Comparison of ENCODE assay signal across 19 mouse cellular contexts in the genomic region with DNA sequence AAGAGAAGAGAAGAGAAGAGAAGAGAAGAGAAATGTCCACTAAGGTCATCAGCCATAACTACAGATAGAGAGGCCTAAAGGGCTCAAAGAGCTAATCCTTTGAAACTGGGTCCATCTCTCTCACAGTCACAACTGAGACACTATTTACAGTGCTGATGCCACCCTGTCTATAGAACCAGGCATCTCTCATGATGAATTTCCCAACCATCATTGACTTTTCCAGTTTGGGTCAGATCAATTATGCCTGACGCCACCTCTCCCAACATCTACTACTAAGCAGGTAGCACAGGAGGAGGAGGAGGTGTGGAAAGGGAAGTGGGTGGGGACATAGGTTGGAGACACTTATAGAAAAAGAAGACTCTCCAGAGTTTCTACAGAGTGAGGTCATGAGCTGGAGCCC. TPM values are rescaled to one million over a fixed set of nuclear protein-coding genes. Genes with fewer than 3 reads are reported as not detected.
A peak's percentile ranks its signal among the peaks of the same experiment; 100 is the strongest.
DNase-seq lines count a peak whose midpoint lies in the region; ATAC-seq and TF ChIP-seq lines count a peak whose summit lies in the region.
"Had no signal": no experiment of that assay in that cellular context is flagged by ENCODE, and none has a peak within 500 bp of the region (broad histone marks: within the 10 kb centered on the region; RNA-seq: fewer than 3 reads in every experiment).

No protein-coding gene starts in this region.

- peak overlapping the region; percentile 72 to 78 for H3K27ac ChIP-seq in heart, embryonic 14.5 days (replicated peaks in 1 of 2; ENCODE audit: control insufficient read depth in 1 of 2, insufficient read depth in 1 of 2, low read depth in 2 of 2, low read length in 2 of 2)
- H3K27ac ChIP-seq in liver, adult 2 months (replicated peaks; ENCODE audit: insufficient read depth, low read depth, low read length): peak overlapping the region; percentile 96
- no peak overlapping the region for H3K27ac ChIP-seq in liver, embryonic 12.5 days
- H3K27ac ChIP-seq in liver, postnatal 0 days (ENCODE audit: low read depth): peak overlapping the region; percentile 75
- peak overlapping the region; percentile 75 for H3K27ac ChIP-seq in stomach, postnatal 0 days (replicated peaks)
- H3K27ac ChIP-seq: forebrain, embryonic 15.5 days; hindbrain, embryonic 15.5 days; limb, embryonic 10.5 days; liver, embryonic 14.5 days; midbrain, embryonic 15.5 days; neural tube, embryonic 15.5 days had no signal

- H3K4me3 ChIP-seq in heart, embryonic 14.5 days (ENCODE audit: control insufficient read depth in 1 of 2, insufficient read depth in 1 of 2, low read depth in 1 of 2, low read length in 2 of 2): no peak overlapping the region
- H3K4me3 ChIP-seq in liver, adult 2 months (ENCODE audit: insufficient read depth, low read depth, low read length): no peak overlapping the region; the same call in 1 of the 2 replicates
- H3K4me3 ChIP-seq in liver, embryonic 12.5 days: no peak overlapping the region
- no peak overlapping the region for H3K4me3 ChIP-seq in liver, postnatal 0 days (ENCODE audit: low read depth, low read length)
- H3K4me3 ChIP-seq in stomach, postnatal 0 days (ENCODE audit: low read depth, low read length): no peak overlapping the region
- H3K4me3 ChIP-seq: forebrain, embryonic 15.5 days; heart, embryonic 10.5 days; hindbrain, embryonic 15.5 days; limb, embryonic 10.5 days; midbrain, embryonic 15.5 days; neural tube, embryonic 15.5 days had no signal

- TF ChIP-seq EP300 in liver, postnatal 0 days (IDR thresholded peaks at IDR 0.05; ENCODE audit: low read depth): peak; percentile 56; the same call in 1 of the 2 replicates
- no peak for TF ChIP-seq EP300 in stomach, postnatal 0 days (optimal IDR thresholded peaks at IDR 0.05)

- peaks cover 17% of the 10 kb centered on the region for H3K79me2 ChIP-seq in liver, adult 2 months (ENCODE audit: control insufficient read depth, insufficient read depth, low read length)

- no peak for DNase-seq in heart, adult 11 months
- no peak for DNase-seq in liver, adult 2 months (ENCODE audit: extremely low read depth, low read depth, low spot score)
- no peak for DNase-seq in liver, postnatal 0 days
- DNase-seq in stomach, postnatal 0 days (ENCODE audit: low spot score): no peak
- no peak for DNase-seq in layer of hippocampus, adult 9-10 months (ENCODE audit: low spot score)
- DNase-seq: cerebellum, adult 2 months; cerebellum, postnatal 36 days; layer of hippocampus, adult 9-11 months; right cerebral cortex, postnatal 14 days; thymus, adult 2 months had no signal

- H3K9ac ChIP-seq in heart, embryonic 14.5 days (ENCODE audit: low read length): no peak overlapping the region
- peak overlapping the region; percentile 51 for H3K9ac ChIP-seq in liver, adult 2 months (ENCODE audit: low read depth, low read length)
- no peak overlapping the region for H3K9ac ChIP-seq in liver, embryonic 12.5 days
- H3K9ac ChIP-seq in liver, postnatal 0 days (replicated peaks): no peak overlapping the region
- H3K9ac ChIP-seq in stomach, postnatal 0 days (ENCODE audit: low read length): no peak overlapping the region
- H3K9ac ChIP-seq: forebrain, embryonic 15.5 days; hindbrain, embryonic 15.5 days; liver, embryonic 14.5 days; midbrain, embryonic 15.5 days; neural tube, embryonic 15.5 days had no signal

- H3K4me1 ChIP-seq in heart, embryonic 14.5 days (ENCODE audit: control insufficient read depth in 2 of 2, insufficient read depth in 2 of 2, low read length in 2 of 2): peaks cover 13 to 23% of the 10 kb centered on the region in 2 experiments
- peaks cover 54% of the 10 kb centered on the region for H3K4me1 ChIP-seq in liver, adult 2 months (ENCODE audit: control insufficient read depth, insufficient read depth, low read length)
- H3K4me1 ChIP-seq in liver, embryonic 12.5 days: peaks cover 4% of the 10 kb centered on the region
- H3K4me1 ChIP-seq in liver, postnatal 0 days (ENCODE audit: insufficient read depth): peaks cover 24% of the 10 kb centered on the region
- H3K4me1 ChIP-seq in stomach, postnatal 0 days (replicated peaks; ENCODE audit: control insufficient read depth, insufficient read depth): peaks cover 15% of the 10 kb centered on the region
- H3K4me1 ChIP-seq: hindbrain, embryonic 15.5 days; neural tube, embryonic 15.5 days had no signal

- no peak overlapping the region for H3K4me2 ChIP-seq in heart, embryonic 14.5 days (ENCODE audit: low read length)
- no peak overlapping the region for H3K4me2 ChIP-seq in liver, embryonic 12.5 days
- no peak overlapping the region for H3K4me2 ChIP-seq in liver, postnatal 0 days (ENCODE audit: low read depth, low read length)
- no peak overlapping the region for H3K4me2 ChIP-seq in stomach, postnatal 0 days (replicated peaks; ENCODE audit: low read depth)
- H3K4me2 ChIP-seq: forebrain, embryonic 15.5 days; hindbrain, embryonic 15.5 days; midbrain, embryonic 15.5 days; neural tube, embryonic 15.5 days had no signal

- H3K27me3 ChIP-seq in heart, embryonic 14.5 days (ENCODE audit: control insufficient read depth, insufficient read depth, low read length): no peaks in the 10 kb centered on the region
- H3K27me3 ChIP-seq in liver, adult 2 months (ENCODE audit: control insufficient read depth, insufficient read depth, low read length): no peaks in the 10 kb centered on the region
- H3K27me3 ChIP-seq in liver, embryonic 12.5 days (replicated peaks): no peaks in the 10 kb centered on the region; the same call in 1 of the 2 replicates
- no peaks in the 10 kb centered on the region for H3K27me3 ChIP-seq in liver, postnatal 0 days (ENCODE audit: insufficient read depth, low read length)
- H3K27me3 ChIP-seq in stomach, postnatal 0 days (ENCODE audit: control insufficient read depth, insufficient read depth, low read length): no peaks in the 10 kb centered on the region
- H3K27me3 ChIP-seq: forebrain, embryonic 15.5 days; hindbrain, embryonic 15.5 days; midbrain, embryonic 15.5 days; neural tube, embryonic 15.5 days had no signal

- no peak for TF ChIP-seq POLR2A in liver, adult 2 months (IDR thresholded peaks at IDR 0.05; ENCODE audit: extremely low read depth, insufficient read depth, low read length)

- TF ChIP-seq CTCF in liver, adult 2 months (IDR thresholded peaks at IDR 0.05; ENCODE audit: low read depth, low read length): no peak
- TF ChIP-seq CTCF in liver, postnatal 0 days (IDR thresholded peaks at IDR 0.05; ENCODE audit: low read depth): no peak
- no peak for TF ChIP-seq CTCF in stomach, postnatal 0 days (IDR thresholded peaks at IDR 0.05; ENCODE audit: low read depth)

- H3K36me3 ChIP-seq in heart, embryonic 14.5 days (ENCODE audit: control insufficient read depth, insufficient read depth, low read length): no peaks in the 10 kb centered on the region
- H3K36me3 ChIP-seq in liver, adult 2 months (ENCODE audit: control insufficient read depth, insufficient read depth, low read length): peaks cover 4% of the 10 kb centered on the region
- H3K36me3 ChIP-seq in liver, embryonic 12.5 days: no peaks in the 10 kb centered on the region
- H3K36me3 ChIP-seq in liver, postnatal 0 days (replicated peaks; ENCODE audit: insufficient read depth, low read length): no peaks in the 10 kb centered on the region
- no peaks in the 10 kb centered on the region for H3K36me3 ChIP-seq in stomach, postnatal 0 days (ENCODE audit: control insufficient read depth, insufficient read depth, low read length)
- H3K36me3 ChIP-seq: forebrain, embryonic 15.5 days; heart, embryonic 10.5 days; hindbrain, embryonic 15.5 days; limb, embryonic 10.5 days; midbrain, embryonic 15.5 days; neural tube, embryonic 15.5 days had no signal

- ATAC-seq in heart, embryonic 14.5 days (ENCODE audit: insufficient number of reproducible peaks, insufficient read depth, low FRiP score, low read depth): no peak
- no peak for ATAC-seq in liver, embryonic 12.5 days
- ATAC-seq in liver, postnatal 0 days: peak; percentile 58
- peak; percentile 4; the same call in 1 of the 2 replicates for ATAC-seq in stomach, postnatal 0 days (ENCODE audit: low FRiP score, low TSS enrichment)
- ATAC-seq: forebrain, embryonic 15.5 days; midbrain, embryonic 15.5 days had no signal

- 92% methylated on average over 1 of the region's 1 CpGs for WGBS in heart, embryonic 14.5 days
- 43% methylated on average over 1 of the region's 1 CpGs for WGBS in liver, adult 2 months
- 63% methylated on average over 1 of the region's 1 CpGs for WGBS in liver, embryonic 12.5 days (ENCODE audit: insufficient replicate concordance)
- 42% methylated on average over 1 of the region's 1 CpGs for WGBS in liver, postnatal 0 days (ENCODE audit: insufficient replicate concordance)
- WGBS in stomach, postnatal 0 days: 79% methylated on average over 1 of the region's 1 CpGs

- H3K9me3 ChIP-seq in heart, embryonic 14.5 days (ENCODE audit: control insufficient read depth, low read length): no peaks in the 10 kb centered on the region
- H3K9me3 ChIP-seq in liver, embryonic 12.5 days (replicated peaks): no peaks in the 10 kb centered on the region
- H3K9me3 ChIP-seq in liver, postnatal 0 days (ENCODE audit: low read length): no peaks in the 10 kb centered on the region
- H3K9me3 ChIP-seq in stomach, postnatal 0 days (ENCODE audit: control insufficient read depth, low read length): no peaks in the 10 kb centered on the region
- H3K9me3 ChIP-seq: forebrain, embryonic 15.5 days; heart, embryonic 10.5 days; hindbrain, embryonic 15.5 days; limb, embryonic 10.5 days; midbrain, embryonic 15.5 days; neural tube, embryonic 15.5 days had no signal

RNA-seq across cellular contexts. Expression of a gene that starts 34.6 kb away (rescaled TPM):
- polyA plus RNA-seq in heart, embryonic 14.5 days (2014; fragmentation: Nextera tagmentation; extraction: Ambion mirVana): 26.6 and 34.0 TPM in 2 replicates
- total RNA-seq in liver, adult 2 months (2014; rRNA removed): 566 and 594 TPM in 2 replicates
- polyA plus RNA-seq in liver, adult 2 months (2012; rRNA removed): 465 and 525 TPM in 2 replicates
- 51.5 and 58.2 TPM in 2 replicates for polyA plus RNA-seq in liver, embryonic 12.5 days (2016; fragmentation: Nextera tagmentation; extraction: Ambion mirVana)
- polyA plus RNA-seq in liver, postnatal 0 days (2015; fragmentation: Nextera tagmentation; extraction: Ambion mirVana): 36.3 and 40.3 TPM in 2 replicates
- polyA plus RNA-seq in stomach, postnatal 0 days (2015; fragmentation: Nextera tagmentation; extraction: Ambion mirVana): 62.3 and 67.7 TPM in 2 replicates

Comparison
In these comparisons a context has a peak if more than half of its experiments do, and no peak if none do; other contexts are left out.
1. ATAC-seq: peak in liver, postnatal 0 days (single experiment) and stomach, postnatal 0 days (single experiment); none in heart, embryonic 14.5 days (single experiment) and liver, embryonic 12.5 days (single experiment).